ENCODE assay signal across 21 mouse cellular contexts in the genomic region with DNA sequence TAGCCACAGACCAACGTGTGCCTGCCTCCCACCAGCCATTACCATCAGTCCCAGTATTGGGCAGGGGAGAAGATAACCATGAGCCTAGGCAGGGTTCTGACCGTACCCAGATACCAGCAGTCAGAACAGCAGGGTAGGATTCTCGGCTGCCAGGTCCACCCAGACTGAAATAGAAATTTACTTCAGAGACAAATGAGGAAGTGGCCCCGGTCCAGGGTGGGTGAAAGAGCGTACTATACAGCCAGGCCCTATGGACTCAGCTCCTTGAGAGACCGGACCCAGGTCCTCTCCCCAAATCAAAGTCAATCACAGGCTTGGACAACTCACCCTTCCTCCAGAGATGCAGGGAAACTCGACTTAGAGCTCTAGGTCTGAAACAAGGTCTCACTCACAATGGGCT. TPM values are rescaled to one million over a fixed set of nuclear protein-coding genes. Genes with fewer than 3 reads are reported as not detected.
DNase-seq lines count a peak whose midpoint lies in the region; ATAC-seq and TF ChIP-seq lines count a peak whose summit lies in the region.
"Had no signal": no experiment of that assay in that cellular context is flagged by ENCODE, and none has a peak within 500 bp of the region (broad histone marks: within the 10 kb centered on the region; RNA-seq: fewer than 3 reads in every experiment).

No protein-coding gene starts in this region.

- no peak for TF ChIP-seq CTCF in liver, adult 2 months (IDR thresholded peaks at IDR 0.05; ENCODE audit: low read depth, low read length)
- 0 out of 2 replicates have a peak, but pooled peaks have one; percentile 5 for TF ChIP-seq CTCF in bone marrow macrophage, adult 2 months (IDR thresholded peaks at IDR 0.05; ENCODE audit: low read depth, low read length)

- WGBS in liver, adult 2 months: 80% methylated on average over 7 of the region's 7 CpGs
- 50% methylated on average over 7 of the region's 7 CpGs for WGBS in liver, embryonic 11.5 days
- WGBS in forebrain, embryonic 11.5 days: 84% methylated on average over 7 of the region's 7 CpGs

- no peaks in the 10 kb centered on the region for H3K79me2 ChIP-seq in liver, adult 2 months (ENCODE audit: control insufficient read depth, insufficient read depth, low read length)

- no peaks in the 10 kb centered on the region for H3K9me3 ChIP-seq in liver, embryonic 11.5 days (ENCODE audit: control insufficient read depth, low read length)
- no peaks in the 10 kb centered on the region for H3K9me3 ChIP-seq in forebrain, embryonic 11.5 days (ENCODE audit: control insufficient read depth, low read length)
- H3K9me3 ChIP-seq: embryonic facial prominence, embryonic 12.5 days; heart, embryonic 12.5 days; liver, embryonic 13.5 days had no signal

- ATAC-seq in liver, embryonic 11.5 days (replicated peaks; ENCODE audit: low FRiP score): no peak
- ATAC-seq in megakaryocyte, adult 5-6 weeks (ENCODE audit: poor library complexity, severe bottlenecking): peak; percentile 44
- ATAC-seq in forebrain, embryonic 11.5 days (replicated peaks; ENCODE audit: low FRiP score): no peak
- ATAC-seq: CD4-positive, CD25-positive, alpha-beta regulatory T cell, adult 4 months; forebrain, embryonic 14.5 days had no signal

- peaks cover 3% of the 10 kb centered on the region; the same call in 1 of the 2 replicates for H3K4me1 ChIP-seq in liver, adult 2 months (ENCODE audit: control insufficient read depth, insufficient read depth, low read length)
- peaks cover 5% of the 10 kb centered on the region; the same call in 1 of the 2 replicates for H3K4me1 ChIP-seq in liver, embryonic 11.5 days (replicated peaks; ENCODE audit: control insufficient read depth, insufficient read depth, low read length)
- peaks cover 27% of the 10 kb centered on the region for H3K4me1 ChIP-seq in bone marrow macrophage, adult 2 months (ENCODE audit: control insufficient read depth, insufficient read depth, low read length)
- no peaks in the 10 kb centered on the region; the same call in 1 of the 2 replicates for H3K4me1 ChIP-seq in forebrain, embryonic 11.5 days (replicated peaks; ENCODE audit: control insufficient read depth, insufficient read depth, low read length)
- H3K4me1 ChIP-seq: embryonic facial prominence, embryonic 12.5 days had no signal

- no peaks in the 10 kb centered on the region for H3K27me3 ChIP-seq in liver, adult 2 months (ENCODE audit: control insufficient read depth, insufficient read depth, low read length)
- no peaks in the 10 kb centered on the region for H3K27me3 ChIP-seq in liver, embryonic 11.5 days (replicated peaks; ENCODE audit: control insufficient read depth, insufficient read depth, low read length)
- H3K27me3 ChIP-seq in forebrain, embryonic 11.5 days (ENCODE audit: control insufficient read depth, insufficient read depth, low read length): no peaks in the 10 kb centered on the region
- H3K27me3 ChIP-seq: embryonic facial prominence, embryonic 12.5 days; liver, embryonic 13.5 days had no signal

- H3K27ac ChIP-seq in liver, adult 2 months (replicated peaks; ENCODE audit: insufficient read depth, low read depth, low read length): peak overlapping the region; percentile 10; the same call in 1 of the 2 replicates
- H3K27ac ChIP-seq in liver, embryonic 11.5 days (ENCODE audit: low read depth, low read length): no peak overlapping the region
- H3K27ac ChIP-seq in bone marrow macrophage, adult 2 months (ENCODE audit: insufficient read depth, low read depth, low read length): peak overlapping the region; percentile 97
- H3K27ac ChIP-seq in forebrain, embryonic 11.5 days (ENCODE audit: low read depth, low read length): no peak overlapping the region
- H3K27ac ChIP-seq: embryonic facial prominence, embryonic 12.5 days; hindbrain, embryonic 14.5 days; kidney, postnatal 0 days; liver, embryonic 13.5 days had no signal

- H3K4me2 ChIP-seq in liver, embryonic 11.5 days: no peak overlapping the region
- H3K4me2 ChIP-seq in forebrain, embryonic 11.5 days (ENCODE audit: low read depth, low read length, severe bottlenecking): no peak overlapping the region
- H3K4me2 ChIP-seq: embryonic facial prominence, embryonic 12.5 days; heart, embryonic 12.5 days; hindbrain, embryonic 14.5 days; liver, embryonic 13.5 days had no signal

- H3K36me3 ChIP-seq in liver, adult 2 months (ENCODE audit: control insufficient read depth, insufficient read depth, low read length): no peaks in the 10 kb centered on the region
- no peaks in the 10 kb centered on the region for H3K36me3 ChIP-seq in liver, embryonic 11.5 days (ENCODE audit: control insufficient read depth, insufficient read depth, low read length)
- H3K36me3 ChIP-seq in forebrain, embryonic 11.5 days (ENCODE audit: control insufficient read depth, insufficient read depth, low read length): no peaks in the 10 kb centered on the region
- H3K36me3 ChIP-seq: embryonic facial prominence, embryonic 12.5 days; G1E; heart, embryonic 12.5 days; liver, embryonic 13.5 days had no signal

- no peak overlapping the region for H3K9ac ChIP-seq in liver, adult 2 months (ENCODE audit: low read depth, low read length)
- no peak overlapping the region for H3K9ac ChIP-seq in liver, embryonic 11.5 days (ENCODE audit: low read depth, low read length)
- H3K9ac ChIP-seq in forebrain, embryonic 11.5 days (ENCODE audit: low read length): no peak overlapping the region
- H3K9ac ChIP-seq: embryonic facial prominence, embryonic 12.5 days; heart, embryonic 12.5 days; hindbrain, embryonic 14.5 days; liver, embryonic 13.5 days had no signal

- H3K4me3 ChIP-seq in liver, adult 2 months (ENCODE audit: insufficient read depth, low read depth, low read length): no peak overlapping the region
- no peak overlapping the region for H3K4me3 ChIP-seq in liver, embryonic 11.5 days (ENCODE audit: low read depth, low read length)
- H3K4me3 ChIP-seq in bone marrow macrophage, adult 2 months (ENCODE audit: insufficient read depth, low read length): peak overlapping the region; percentile 61
- no peak overlapping the region for H3K4me3 ChIP-seq in forebrain, embryonic 11.5 days (ENCODE audit: low read depth, low read length)
- H3K4me3 ChIP-seq: embryonic facial prominence, embryonic 12.5 days; erythroblast, embryonic 14.5 days; heart, embryonic 12.5 days; liver, embryonic 13.5 days had no signal

- DNase-seq in liver, adult 2 months (ENCODE audit: extremely low read depth, low read depth, low spot score): no peak
- no peak for DNase-seq in liver, embryonic 11.5 days (ENCODE audit: low spot score)
- DNase-seq in B cell, adult 2 months: peak; percentile 29 to 47
- DNase-seq in left cerebral cortex, adult 9 months (ENCODE audit: low spot score in 2 of 2): no peak
- no peak for DNase-seq in forebrain, embryonic 11.5 days (ENCODE audit: low spot score)
- no peak for DNase-seq in cerebellum, adult 11-12 months
- DNase-seq: adrenal gland, postnatal 14 days; cerebellum, adult 8-10 months; gastrocnemius, postnatal 36 days; heart, postnatal 14 days; liver, embryonic 13.5 days had no signal

- no peak for TF ChIP-seq POLR2A in liver, adult 2 months (IDR thresholded peaks at IDR 0.05; ENCODE audit: extremely low read depth, insufficient read depth, low read length)
- TF ChIP-seq POLR2A in bone marrow macrophage, adult 2 months (IDR thresholded peaks at IDR 0.05; ENCODE audit: borderline replicate concordance, low read depth, low read length): no peak

RNA-seq across cellular contexts. Expression of gene P2ry6, which starts 13.3 kb away (rescaled TPM):
- total RNA-seq in liver, adult 2 months (2014; rRNA removed): 0.92 and 1.5 TPM in 2 replicates
- 1.6 and 4.3 TPM in 2 replicates for polyA plus RNA-seq in liver, adult 2 months (2012; rRNA removed)
- polyA plus RNA-seq in liver, embryonic 11.5 days (2014; fragmentation: Nextera tagmentation; extraction: Ambion mirVana): 4.1 and 4.3 TPM in 2 replicates
- polyA plus RNA-seq in bone marrow macrophage, adult 2 months (2012; ENCODE audit: insufficient read depth, insufficient read length, missing spikeins): 387 and 402 TPM in 2 replicates
- 32.8 and 34.2 TPM in 2 replicates for total RNA-seq in megakaryocyte, adult 5-6 weeks (2015)
- 12.0 and 12.9 TPM in 2 replicates for total RNA-seq in megakaryocyte, adult 5-6 weeks (2017)
- 1.9 and 3.3 TPM in 2 replicates for polyA plus RNA-seq in forebrain, embryonic 11.5 days (2014; fragmentation: Nextera tagmentation; extraction: Ambion mirVana)
- polyA plus RNA-seq: CD4-positive, CD25-positive, alpha-beta regulatory T cell, adult 4 months had no signal

RNA-seq across cellular contexts. Expression of gene Arhgef17, which starts 29.2 kb away (rescaled TPM):
- 1.2 and 2.1 TPM in 2 replicates for total RNA-seq in liver, adult 2 months (2014; rRNA removed)
- 1.4 and 1.8 TPM in 2 replicates for polyA plus RNA-seq in liver, adult 2 months (2012; rRNA removed)
- 4.5 and 5.4 TPM in 2 replicates for polyA plus RNA-seq in liver, embryonic 11.5 days (2014; fragmentation: Nextera tagmentation; extraction: Ambion mirVana)
- 0.36 and 0.52 TPM in 2 replicates for polyA plus RNA-seq in bone marrow macrophage, adult 2 months (2012; ENCODE audit: insufficient read depth, insufficient read length, missing spikeins)
- 0.09 and 0.21 TPM in 2 replicates for total RNA-seq in megakaryocyte, adult 5-6 weeks (2015)
- 0.12 TPM in 1 of 2 replicates, not detected in the other for total RNA-seq in megakaryocyte, adult 5-6 weeks (2017)
- polyA plus RNA-seq in forebrain, embryonic 11.5 days (2014; fragmentation: Nextera tagmentation; extraction: Ambion mirVana): 7.8 and 10.1 TPM in 2 replicates
- polyA plus RNA-seq: CD4-positive, CD25-positive, alpha-beta regulatory T cell, adult 4 months had no signal

RNA-seq across cellular contexts. Expression of gene P2ry2, which starts 51.5 kb away (rescaled TPM):
- total RNA-seq in liver, adult 2 months (2014; rRNA removed): 4.1 and 5.4 TPM in 2 replicates
- polyA plus RNA-seq in liver, adult 2 months (2012; rRNA removed): 13.4 and 15.4 TPM in 2 replicates
- 1.6 and 2.2 TPM in 2 replicates for polyA plus RNA-seq in liver, embryonic 11.5 days (2014; fragmentation: Nextera tagmentation; extraction: Ambion mirVana)
- 4.8 and 5.2 TPM in 2 replicates for polyA plus RNA-seq in bone marrow macrophage, adult 2 months (2012; ENCODE audit: insufficient read depth, insufficient read length, missing spikeins)
- total RNA-seq in megakaryocyte, adult 5-6 weeks (2015): 1.6 and 2.1 TPM in 2 replicates
- 3.6 and 3.7 TPM in 2 replicates for total RNA-seq in megakaryocyte, adult 5-6 weeks (2017)
- polyA plus RNA-seq in forebrain, embryonic 11.5 days (2014; fragmentation: Nextera tagmentation; extraction: Ambion mirVana): 0.23 and 0.29 TPM in 2 replicates
- polyA plus RNA-seq: CD4-positive, CD25-positive, alpha-beta regulatory T cell, adult 4 months; G1E had no signal

Comparison
In these comparisons a context has a peak if more than half of its experiments do, and no peak if none do; other contexts are left out.
1. H3K27ac ChIP-seq: peak in liver, adult 2 months (single experiment) and bone marrow macrophage, adult 2 months (single experiment); none in liver, embryonic 11.5 days (single experiment) and forebrain, embryonic 11.5 days (single experiment).
2. DNase-seq: peak in B cell, adult 2 months (2 of 2); none in liver, adult 2 months (single experiment), liver, embryonic 11.5 days (single experiment), left cerebral cortex, adult 9 months (0 of 2), forebrain, embryonic 11.5 days (single experiment) and cerebellum, adult 11-12 months (single experiment).
3. RNA of gene P2ry6, which starts 13.3 kb away (polyA plus RNA-seq): 387 to 402 TPM in bone marrow macrophage, adult 2 months; 4.1 to 4.3 TPM in liver, embryonic 11.5 days, 1.6 to 4.3 TPM in liver, adult 2 months and 1.9 to 3.3 TPM in forebrain, embryonic 11.5 days; every median in the first group is over 10 times any median in the second.